Mouse (Mus musculus) forebrain, embryonic 13.5 days (tissue): Measurements from ENCODE around the gene Ntrk2. TPM values are rescaled to one million over a fixed set of nuclear protein-coding genes. Genes with fewer than 3 reads are reported as not detected.

Experiments
- ATAC-seq: fragments of 200-750 bp; cut with Nextera tagmentation; 2 replicates; pipeline ENCODE4 v1.8.0; 2017
- H3K27ac ChIP-seq: fragments of 300-500 bp; sonication (generic); 2 replicates; pipeline ENCODE4 v1.5.1; 2015; ENCODE audit warnings: inconsistent platforms, mild to moderate bottlenecking, moderate library complexity
- H3K27me3 ChIP-seq: fragments of 300-500 bp; sonication (generic); 2 replicates; pipeline ENCODE4 v1.6.1; 2015; ENCODE audit warnings: mild to moderate bottlenecking, inconsistent platforms
- H3K36me3 ChIP-seq: fragments of 300-500 bp; sonication (generic); 2 replicates; pipeline ENCODE4 v1.6.1; 2015; ENCODE audit warnings: mild to moderate bottlenecking, inconsistent platforms; ENCODE audit not compliant: poor library complexity, severe bottlenecking
- H3K4me1 ChIP-seq: fragments of 300-500 bp; sonication (generic); 2 replicates; pipeline ENCODE4 v1.6.1; 2015; ENCODE audit warnings: inconsistent platforms
- H3K4me2 ChIP-seq: fragments of 300-500 bp; sonication (generic); 2 replicates; pipeline ENCODE4 v1.6.1; 2015; ENCODE audit warnings: inconsistent platforms, mild to moderate bottlenecking, moderate library complexity
- H3K4me3 ChIP-seq: fragments of 300-500 bp; sonication (generic); 2 replicates; pipeline ENCODE4 v1.5.1; 2015; ENCODE audit warnings: mild to moderate bottlenecking, inconsistent platforms
- H3K9ac ChIP-seq: fragments of 300-500 bp; sonication (generic); 2 replicates; pipeline ENCODE4 v1.6.1; 2015; ENCODE audit warnings: mild to moderate bottlenecking, inconsistent platforms
- H3K9me3 ChIP-seq: fragments of 300-500 bp; sonication (generic); replicated peaks from 2 replicates; pipeline ENCODE4 v1.6.1; 2016; ENCODE audit warnings: inconsistent platforms
- WGBS: fragments of 180-500 bp; shearing (Covaris S2); methylation state at CpG from one replicate; pipeline ENCODE4 v1.1.7; 2015; 5-methylcytosine and 5-hydroxymethylcytosine counted together
- polyA plus RNA-seq: library from polyadenylated mRNA; unstranded; fragments of >200 nt; fragmentation: Nextera tagmentation; extraction: Ambion mirVana; gene quantifications from 2 replicates; pipeline ENCODE4 v1.2.1, GENCODE M21; 2015

Ntrk2 gene
- polyA plus RNA-seq, 1 experiment from 2014 or later: 51.4 TPM

DNA sequence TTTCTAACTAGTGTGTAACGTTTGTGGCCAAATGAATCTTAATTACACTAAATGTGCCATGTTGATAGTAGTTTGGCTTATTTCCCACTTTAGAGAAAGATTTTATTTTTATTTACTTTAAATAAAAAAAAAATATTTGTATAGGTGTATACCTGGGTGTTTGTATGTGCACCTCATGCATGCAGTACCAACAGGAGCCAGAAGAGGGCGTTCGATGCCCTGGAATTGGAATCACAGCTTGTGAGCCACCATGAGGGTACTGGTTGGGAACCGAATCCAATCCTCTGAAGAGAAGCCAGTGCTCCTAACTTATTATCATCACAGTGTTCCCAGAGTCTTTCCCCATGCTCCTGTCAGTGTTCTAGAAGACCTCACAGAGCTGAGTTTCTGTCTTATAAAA, 42.2 kb downstream of the Ntrk2 start:
- H3K4me1 ChIP-seq: no peaks in the 10 kb centered on the region
- H3K4me3 ChIP-seq: no peak overlapping the region
- H3K9me3 ChIP-seq: no peaks in the 10 kb centered on the region
- H3K4me2 ChIP-seq: no peak overlapping the region
- no peak for ATAC-seq
- WGBS: 85% methylated on average over 4 of the region's 4 CpGs
- H3K27me3 ChIP-seq: no peaks in the 10 kb centered on the region
- H3K9ac ChIP-seq: no peak overlapping the region
- no peak overlapping the region for H3K27ac ChIP-seq
- peaks cover 33% of the 10 kb centered on the region for H3K36me3 ChIP-seq

DNA sequence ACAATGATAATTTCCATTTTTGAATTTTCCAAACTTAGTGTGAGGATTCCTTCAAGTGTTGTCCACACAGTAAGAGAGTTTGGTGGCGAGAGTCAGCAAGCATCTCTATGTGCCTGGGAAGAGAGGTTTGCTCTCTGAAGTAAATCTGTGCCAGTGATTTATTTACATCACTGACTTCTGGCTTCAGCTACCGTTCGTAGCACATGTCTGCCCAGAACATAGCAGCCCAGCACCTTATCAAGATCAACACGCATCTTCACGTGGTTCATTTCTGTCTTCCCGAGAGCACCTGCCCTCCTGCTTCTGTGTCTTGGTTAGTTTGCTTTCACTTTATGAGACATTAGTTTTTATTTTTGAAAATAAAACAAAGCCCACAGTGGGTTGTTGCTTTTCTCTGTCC, 47.3 kb downstream of the Ntrk2 start:
- 90% methylated on average over 6 of the region's 6 CpGs for whole genome bisulfite sequencing

DNA sequence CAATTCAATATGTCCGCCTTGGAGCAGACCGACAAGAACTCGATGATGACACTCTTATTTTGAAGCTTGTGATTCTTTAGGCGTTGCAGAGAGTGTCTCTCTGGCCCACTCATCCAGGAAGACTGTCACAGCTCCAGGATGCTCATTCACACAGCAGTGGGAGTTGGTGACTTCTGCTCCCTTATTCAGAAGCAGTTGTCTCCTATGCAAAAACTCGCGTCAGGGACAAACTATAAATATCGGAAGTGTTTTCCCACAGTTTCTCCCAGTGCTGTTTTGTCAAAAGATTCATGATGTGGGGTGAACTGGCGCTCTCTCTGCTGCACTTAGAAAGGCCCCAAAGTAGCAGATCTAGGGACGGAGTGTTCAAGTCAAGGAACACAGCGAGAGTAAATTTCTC, 59.9 kb downstream of the Ntrk2 start:
- no peak for ATAC-seq
- H3K27ac ChIP-seq: no peak overlapping the region
- H3K9ac ChIP-seq: no peak overlapping the region
- no peaks in the 10 kb centered on the region for H3K4me1 ChIP-seq
- no peaks in the 10 kb centered on the region for H3K9me3 ChIP-seq
- no peak overlapping the region for H3K4me2 ChIP-seq
- H3K36me3 ChIP-seq: peaks cover 20% of the 10 kb centered on the region
- WGBS: 96% methylated on average over 10 of the region's 10 CpGs
- no peaks in the 10 kb centered on the region for H3K27me3 ChIP-seq
- no peak overlapping the region for H3K4me3 ChIP-seq

More for the DNA sequence above, 47.3 kb downstream of the Ntrk2 start:
- no peaks in the 10 kb centered on the region for H3K27me3 ChIP-seq
- H3K4me1 ChIP-seq: no peaks in the 10 kb centered on the region
- peaks cover 9% of the 10 kb centered on the region for H3K36me3 ChIP-seq
- H3K9me3 ChIP-seq: no peaks in the 10 kb centered on the region
- no peak overlapping the region for H3K27ac ChIP-seq
- no peak overlapping the region for H3K4me3 ChIP-seq
- H3K4me2 ChIP-seq: no peak overlapping the region
- H3K9ac ChIP-seq: no peak overlapping the region
- ATAC-seq: no peak

DNA sequence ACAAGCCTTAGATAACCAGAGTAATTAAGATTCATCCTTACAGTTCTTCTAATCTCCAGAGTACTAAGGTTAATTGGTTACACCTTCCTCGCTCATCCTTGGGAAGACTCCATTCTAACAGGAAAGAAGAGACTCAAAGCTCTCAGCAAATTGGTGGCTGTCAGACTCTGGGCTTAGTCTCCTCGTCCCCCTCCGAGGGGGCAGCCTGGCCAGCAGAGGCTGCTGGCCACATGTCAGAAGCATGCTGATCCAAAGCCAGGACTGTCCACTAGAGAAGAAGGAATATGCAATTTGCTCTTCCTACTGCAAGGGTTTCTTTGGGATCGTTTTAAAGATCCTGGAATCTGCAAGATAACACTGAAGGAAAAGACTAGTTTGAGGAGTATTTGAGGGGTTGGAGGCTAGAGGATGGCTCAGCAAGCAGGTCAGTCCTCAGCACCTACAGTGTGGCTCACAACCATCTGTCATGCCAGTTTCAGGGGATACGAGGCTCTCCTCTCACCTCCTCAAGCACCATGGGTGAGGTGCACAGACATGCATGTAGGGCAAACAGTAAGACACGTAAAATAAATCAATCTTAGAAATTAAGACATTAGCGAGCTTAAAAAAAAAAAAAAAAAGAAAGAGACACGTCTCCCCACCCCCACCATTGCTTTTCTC, 60.5 kb downstream of the Ntrk2 start:
- Histone ChIP-seq H3K4me3 (no peak overlapping the region), H3K36me3 (peaks cover 14% of the 10 kb centered on the region), H3K9me3 (no peaks in the 10 kb centered on the region), H3K9ac (no peak overlapping the region), H3K4me1 (no peaks in the 10 kb centered on the region), H3K4me2 (no peak overlapping the region), H3K27ac (no peak overlapping the region), H3K27me3 (no peaks in the 10 kb centered on the region)
- no peak for ATAC-seq
- 92% methylated on average over 8 of the region's 8 CpGs for WGBS

DNA sequence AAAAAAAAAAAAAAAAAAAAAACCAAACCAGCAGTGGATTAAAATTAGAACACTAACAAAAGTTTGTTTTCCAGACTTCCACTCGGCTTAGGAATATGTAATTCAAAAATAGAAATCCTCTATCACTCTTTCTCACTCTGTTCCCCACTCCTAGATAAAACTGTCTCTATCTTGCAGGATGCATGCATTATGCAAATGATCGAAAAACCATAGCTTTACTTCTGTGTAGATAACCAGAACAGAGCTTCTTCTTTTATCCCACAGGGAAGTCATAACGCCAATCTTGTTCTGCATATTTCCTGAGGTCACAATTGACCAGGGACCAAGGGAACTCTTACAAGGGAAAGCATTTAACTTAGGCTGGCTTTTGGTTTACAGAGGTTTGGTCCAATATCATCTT, 76.1 kb downstream of the Ntrk2 start:
- Histone ChIP-seq H3K9ac (no peak overlapping the region), H3K36me3 (peaks cover 16% of the 10 kb centered on the region), H3K4me3 (no peak overlapping the region), H3K4me1 (0 out of 2 replicates have a peak, but pooled peaks cover 3% of the 10 kb centered on the region), H3K4me2 (no peak overlapping the region), H3K9me3 (no peaks in the 10 kb centered on the region), H3K27ac (no peak overlapping the region), H3K27me3 (no peaks in the 10 kb centered on the region)
- no peak for ATAC-seq
- WGBS: 93% methylated on average over 3 of the region's 3 CpGs

DNA sequence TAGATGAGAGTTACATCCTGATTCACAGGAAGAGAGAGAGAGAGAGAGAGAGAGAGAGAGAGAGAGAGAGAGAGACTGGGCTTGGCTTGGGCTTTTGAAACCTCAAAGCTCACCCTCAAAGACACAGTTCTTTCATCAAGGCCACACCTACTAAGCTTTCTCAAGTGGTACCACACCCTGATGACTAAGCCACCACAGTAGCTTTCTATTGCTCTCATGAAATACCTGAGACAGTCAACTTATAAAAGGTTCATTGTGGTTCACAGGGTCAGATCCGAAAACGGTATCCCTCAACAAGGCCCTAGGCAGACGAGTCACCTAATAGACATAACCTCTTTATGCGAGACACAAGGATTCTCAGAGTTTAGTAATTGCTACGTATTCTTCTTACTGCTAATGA, 76.5 kb downstream of the Ntrk2 start:
- Histone ChIP-seq H3K9ac (no peak overlapping the region), H3K4me2 (no peak overlapping the region), H3K4me3 (no peak overlapping the region), H3K27me3 (no peaks in the 10 kb centered on the region), H3K36me3 (peaks cover 12% of the 10 kb centered on the region), H3K27ac (no peak overlapping the region), H3K4me1 (0 out of 2 replicates have a peak, but pooled peaks cover 3% of the 10 kb centered on the region), H3K9me3 (no peaks in the 10 kb centered on the region)
- WGBS: 90% methylated on average over 5 of the region's 5 CpGs
- no peak for ATAC-seq

DNA sequence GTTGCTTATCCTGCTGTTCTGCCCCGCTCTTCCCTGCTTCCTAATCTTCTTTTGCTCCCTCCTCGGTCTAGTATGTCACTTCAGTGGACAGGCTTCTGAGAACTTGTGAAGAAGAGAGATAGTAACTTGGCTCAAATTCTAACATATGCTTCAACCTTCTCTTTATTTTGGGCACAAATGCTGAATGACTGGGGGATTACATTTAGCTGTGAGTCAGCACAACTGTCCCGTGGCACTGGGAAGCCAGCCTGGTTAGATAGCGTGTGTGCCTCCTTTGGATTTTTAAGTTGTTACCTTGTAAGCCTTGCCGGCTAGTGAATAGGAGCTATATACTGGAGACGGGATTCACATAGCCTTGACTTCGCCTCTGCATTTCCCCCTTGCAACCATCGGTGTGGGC, 79.7 kb downstream of the Ntrk2 start:
- ATAC-seq: no peak
- 80% methylated on average over 8 of the region's 8 CpGs for WGBS

DNA sequence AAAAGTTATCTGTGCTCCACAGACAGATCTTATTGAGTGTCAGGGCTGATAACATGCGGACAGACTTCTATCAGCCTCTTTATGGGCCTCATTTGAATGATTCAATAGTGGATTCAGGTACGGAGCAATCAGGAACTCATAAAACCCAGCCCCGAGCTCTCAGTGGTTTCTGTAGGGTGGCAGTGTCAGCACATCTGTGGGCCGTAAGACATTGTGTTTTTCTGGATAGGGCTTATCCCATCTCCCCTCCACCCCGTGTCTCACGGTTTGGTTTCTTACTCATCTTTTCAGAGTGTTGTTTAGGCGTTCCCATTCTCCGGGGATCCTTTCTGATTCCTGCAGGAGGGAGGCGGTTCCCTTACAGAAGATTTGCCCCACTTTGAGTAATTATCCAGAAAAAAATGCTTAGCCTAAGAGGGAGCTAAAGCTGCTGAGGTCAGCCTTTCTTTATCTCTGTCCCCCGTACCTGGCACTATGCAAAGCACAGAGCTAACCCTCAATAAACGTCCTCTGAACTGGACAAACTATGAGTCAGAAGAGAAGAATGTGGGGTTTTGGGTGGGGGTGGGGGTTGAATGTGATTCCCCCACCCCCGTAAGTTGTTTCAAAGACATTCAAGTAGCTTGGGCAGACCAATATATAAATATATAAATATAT, 90.0 kb downstream of the Ntrk2 start:
- WGBS: 59% methylated on average over 12 of the region's 12 CpGs
- no peak overlapping the region for H3K4me3 ChIP-seq
- H3K27ac ChIP-seq: no peak overlapping the region
- H3K4me2 ChIP-seq: no peak overlapping the region
- H3K27me3 ChIP-seq: no peaks in the 10 kb centered on the region
- H3K9ac ChIP-seq: no peak overlapping the region
- no peaks in the 10 kb centered on the region for H3K4me1 ChIP-seq
- H3K9me3 ChIP-seq: peaks cover 8% of the 10 kb centered on the region; the same call in 1 of the 2 replicates
- ATAC-seq: no peak
- H3K36me3 ChIP-seq: peaks cover 9% of the 10 kb centered on the region; the same call in 1 of the 2 replicates

More for the DNA sequence above, 79.7 kb downstream of the Ntrk2 start:
- H3K4me3 ChIP-seq: no peak overlapping the region
- H3K4me2 ChIP-seq: no peak overlapping the region
- H3K36me3 ChIP-seq: peaks cover 18% of the 10 kb centered on the region
- no peak overlapping the region for H3K9ac ChIP-seq
- 0 out of 2 replicates have a peak, but pooled peaks cover 3% of the 10 kb centered on the region for H3K4me1 ChIP-seq
- 0 out of 2 replicates have a peak, but pooled peaks cover 4% of the 10 kb centered on the region for H3K9me3 ChIP-seq
- no peak overlapping the region for H3K27ac ChIP-seq
- no peaks in the 10 kb centered on the region for H3K27me3 ChIP-seq

DNA sequence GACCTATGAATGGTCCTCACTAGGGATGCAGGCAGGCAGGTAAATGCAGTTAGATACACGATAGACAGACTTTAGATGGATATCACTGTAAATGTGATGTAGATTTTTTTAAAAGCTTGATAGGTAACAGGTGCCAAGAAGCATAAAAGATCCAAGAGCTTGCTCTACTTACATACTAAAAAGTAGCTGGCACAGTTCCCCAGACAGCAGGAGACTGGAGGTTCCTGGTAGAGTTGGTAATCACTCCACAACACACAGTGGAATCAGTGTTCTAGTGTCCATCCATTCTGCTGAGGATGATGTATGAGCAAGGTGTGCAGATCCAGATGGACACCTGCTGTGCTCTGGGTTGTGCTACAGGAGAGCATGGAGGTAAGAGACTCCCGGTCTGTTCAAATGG, 93.0 kb downstream of the Ntrk2 start:
- Histone ChIP-seq H3K27ac (no peak overlapping the region), H3K4me3 (no peak overlapping the region), H3K9me3 (peaks cover 8% of the 10 kb centered on the region; the same call in 1 of the 2 replicates), H3K9ac (no peak overlapping the region), H3K4me1 (peaks cover 14% of the 10 kb centered on the region), H3K4me2 (no peak overlapping the region), H3K27me3 (no peaks in the 10 kb centered on the region), H3K36me3 (peaks cover 9% of the 10 kb centered on the region; the same call in 1 of the 2 replicates)
- ATAC-seq: no peak
- WGBS: 93% methylated on average over 2 of the region's 2 CpGs

DNA sequence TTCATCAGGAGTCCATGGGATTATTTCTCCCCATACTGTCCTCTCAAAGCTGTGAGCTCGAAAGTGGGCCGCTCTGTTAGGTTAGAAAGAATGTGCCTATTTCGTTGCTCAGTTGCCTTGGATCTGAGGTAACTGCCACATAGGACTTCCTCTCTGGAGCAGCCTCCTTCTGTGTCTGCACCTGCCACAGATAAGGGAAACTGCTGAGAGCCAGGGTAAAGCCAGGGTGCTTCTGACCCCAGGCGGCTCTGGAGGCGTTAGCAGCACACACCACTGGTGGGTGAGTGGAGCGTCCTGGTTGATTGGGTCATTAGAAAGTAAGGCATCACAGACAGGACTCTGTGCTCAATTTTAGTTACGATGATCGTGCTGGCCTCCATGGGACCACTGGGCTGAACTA, 95.9 kb downstream of the Ntrk2 start:
- H3K27me3 ChIP-seq: no peaks in the 10 kb centered on the region
- H3K27ac ChIP-seq: no peak overlapping the region
- peaks cover 8% of the 10 kb centered on the region; the same call in 1 of the 2 replicates for H3K9me3 ChIP-seq
- H3K36me3 ChIP-seq: peaks cover 9% of the 10 kb centered on the region; the same call in 1 of the 2 replicates
- 75% methylated on average over 8 of the region's 8 CpGs for WGBS
- no peak overlapping the region for H3K9ac ChIP-seq
- H3K4me2 ChIP-seq: no peak overlapping the region
- ATAC-seq: no peak
- no peak overlapping the region for H3K4me3 ChIP-seq
- peaks cover 29% of the 10 kb centered on the region for H3K4me1 ChIP-seq

DNA sequence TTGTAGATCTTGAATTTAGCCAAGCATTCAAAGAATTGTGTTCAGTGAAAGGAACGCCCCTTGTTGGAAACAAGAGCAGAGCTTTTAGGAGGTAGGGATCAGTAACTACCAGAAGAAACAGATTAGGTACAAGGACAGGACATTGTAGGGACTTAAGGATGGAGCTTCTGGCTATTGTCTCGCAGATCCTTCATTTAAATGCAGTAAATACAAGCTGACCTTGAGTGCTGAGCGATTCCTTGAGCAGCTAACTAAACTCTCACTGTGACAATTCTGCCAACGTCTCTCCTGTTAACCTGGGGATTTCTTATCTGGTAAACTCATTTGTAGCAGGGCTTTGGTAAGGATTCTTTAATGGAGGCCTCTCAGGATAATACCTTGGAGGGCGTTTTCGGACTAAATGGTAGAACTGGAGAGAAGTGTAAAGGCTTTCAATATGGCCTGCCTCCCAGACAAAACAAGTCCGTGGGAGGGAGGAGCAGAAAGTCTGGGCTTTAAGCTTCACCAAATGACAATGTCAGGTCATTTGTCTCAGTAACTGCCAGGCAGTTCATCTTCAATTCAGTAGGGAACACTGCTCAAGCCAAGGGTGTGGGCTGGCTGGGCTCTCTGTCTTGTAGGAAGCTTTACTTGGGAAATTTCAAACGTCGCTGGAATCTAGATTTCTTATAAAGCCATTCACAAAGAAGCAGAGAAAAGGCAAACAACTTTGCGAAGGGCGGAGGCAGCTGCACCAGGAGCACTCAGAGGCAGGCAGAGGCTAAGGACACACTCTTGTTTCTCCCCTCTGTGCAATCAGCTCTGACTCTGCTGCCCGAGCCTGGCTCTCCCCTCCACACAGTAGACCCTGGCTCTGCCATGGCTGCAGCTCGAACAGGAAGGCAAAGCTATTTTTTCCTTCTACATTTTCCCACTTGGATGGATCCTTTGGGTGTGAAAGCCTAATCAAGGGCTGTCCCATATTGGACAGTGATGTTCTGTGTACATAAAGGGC, 98.7 kb downstream of the Ntrk2 start:
- Histone ChIP-seq H3K4me1 (peaks cover 33% of the 10 kb centered on the region), H3K36me3 (peaks cover 3% of the 10 kb centered on the region; the same call in 1 of the 2 replicates), H3K4me3 (no peak overlapping the region), H3K4me2 (no peak overlapping the region), H3K27me3 (no peaks in the 10 kb centered on the region), H3K9ac (no peak overlapping the region), H3K9me3 (peaks cover 3% of the 10 kb centered on the region; the same call in 1 of the 2 replicates), H3K27ac (no peak overlapping the region; the same call in 1 of the 2 replicates)
- no peak for ATAC-seq
- WGBS: 29% methylated on average over 13 of the region's 13 CpGs
